Mouse (Mus musculus): ENCODE measurements at regions not wholly inside any gene's neighbourhood (a gene's known extent, or its start where the extent isn't known, plus 50 kb on each side); places are given as distances from the start of the nearest gene placed in this dataset.

GRCm38 (mm10) chr3:9056846-9057245 is 553.0 kb downstream of the Zfp704 start:
- no peak for TF ChIP-seq CTCF (IDR thresholded peaks at IDR 0.05; ENCODE audit: low read depth)
- Histone ChIP-seq H3K27ac (ENCODE audit: low read depth) (no peak overlapping the region), H3K27me3 (ENCODE audit: insufficient read depth, low read length) (no peaks in the 10 kb centered on the region), H3K4me3 (ENCODE audit: low read depth, low read length) (no peak overlapping the region), H3K4me2 (no peak overlapping the region), H3K9me3 (ENCODE audit: low read depth, low read length) (no peaks in the 10 kb centered on the region), H3K36me3 (ENCODE audit: insufficient read depth) (no peaks in the 10 kb centered on the region), H3K9ac (no peak overlapping the region), H3K4me1 (ENCODE audit: insufficient read depth) (no peaks in the 10 kb centered on the region)
- no peak for DNase-seq
- no peak for ATAC-seq (ENCODE audit: insufficient read depth)
- WGBS: 76% methylated on average over 6 of the region's 6 CpGs

- no peak for ATAC-seq (ENCODE audit: insufficient read depth)
- Histone ChIP-seq H3K36me3 (ENCODE audit: insufficient read depth) (no peaks in the 10 kb centered on the region), H3K9me3 (ENCODE audit: low read depth, low read length) (no peaks in the 10 kb centered on the region), H3K4me2 (no peak overlapping the region), H3K4me1 (ENCODE audit: insufficient read depth) (no peaks in the 10 kb centered on the region), H3K27ac (ENCODE audit: low read depth) (no peak overlapping the region), H3K9ac (no peak overlapping the region), H3K4me3 (ENCODE audit: low read depth, low read length) (no peak overlapping the region), H3K27me3 (ENCODE audit: insufficient read depth, low read length) (no peaks in the 10 kb centered on the region)
- TF ChIP-seq CTCF (IDR thresholded peaks at IDR 0.05; ENCODE audit: low read depth): no peak
- WGBS: 51% methylated on average over 6 of the region's 6 CpGs
- DNase-seq: no peak
Measured at GRCm38 (mm10) chr3:9055780-9056179, 554.1 kb downstream of the Zfp704 start.
